Mouse (Mus musculus) C2C12 (cell line): ENCODE results near the gene Il21r.

Experiments used
- CTCF ChIP-seq: IDR thresholded peaks from one replicate; pipeline ENCODE4 v1.5.1; 2011; ENCODE audit not compliant: control insufficient read depth, insufficient read depth, insufficient read length
- MYOD1 ChIP-seq: IDR thresholded peaks from one replicate; pipeline ENCODE4 v1.6.1; 2011; ENCODE audit warnings: low read depth; ENCODE audit not compliant: control insufficient read depth, insufficient read length
- MYOG ChIP-seq: IDR thresholded peaks from one replicate; pipeline ENCODE4 v1.6.1; 2011; ENCODE audit not compliant: control insufficient read depth, insufficient read length; ENCODE audit errors: extremely low read depth

DNA sequence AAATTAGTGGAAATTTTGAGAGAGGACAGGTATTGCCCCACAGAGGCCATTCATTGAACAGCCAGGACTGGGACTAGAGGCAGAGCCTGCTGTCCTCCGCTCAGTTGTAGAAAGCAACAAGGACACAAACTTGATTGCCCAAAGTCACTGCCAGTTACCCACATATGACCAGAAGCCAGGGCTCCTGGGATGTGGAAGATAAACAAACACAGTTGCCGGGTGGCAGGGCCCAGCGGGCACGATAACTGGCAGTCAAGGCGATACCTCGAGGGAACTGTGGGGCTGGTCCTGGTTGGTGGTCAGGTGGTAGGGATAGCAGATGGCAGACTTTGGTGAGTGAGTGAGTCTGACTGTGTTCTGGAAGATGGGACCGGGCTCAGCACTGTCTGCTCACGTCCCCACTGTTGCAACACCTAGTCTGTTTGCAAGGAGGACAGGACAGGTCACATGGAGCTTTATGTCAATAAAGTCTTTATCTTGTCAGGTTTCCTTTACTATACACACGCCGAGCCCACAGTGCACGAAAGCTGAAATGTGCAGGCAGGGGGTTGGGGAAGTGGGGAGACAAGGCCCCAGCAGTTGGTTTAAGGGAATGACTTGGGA lies 25.6 kb upstream of the Il21r start:
- TF ChIP-seq CTCF (no peak), MYOD1 (no peak), MYOG (no peak)
